Mouse (Mus musculus): ENCODE measurements around the gene Pip4k2a. TPM values are rescaled to one million over a fixed set of nuclear protein-coding genes. Genes with fewer than 3 reads are reported as not detected.

Pip4k2a gene
- polyA plus RNA-seq, 1 experiment from 2014 or later = 14.9 TPM

GRCm38 (mm10) chr2:18923098-18923649, 74.8 kb downstream of the Pip4k2a start:
- ATAC-seq (ENCODE audit: insufficient number of reproducible peaks, insufficient read depth, low FRiP score, low read depth) = no peak
- Histone ChIP-seq H3K27ac (ENCODE audit: low read length) (no peak overlapping the region), H3K4me1 (ENCODE audit: control insufficient read depth, insufficient read depth, low read length) (0 out of 2 replicates have a peak, but pooled peaks cover 8% of the 10 kb centered on the region), H3K36me3 (ENCODE audit: control insufficient read depth, insufficient read depth, low read length) (no peaks in the 10 kb centered on the region), H3K27me3 (ENCODE audit: control insufficient read depth, insufficient read depth, low read length) (no peaks in the 10 kb centered on the region), H3K4me3 (ENCODE audit: low read depth, low read length) (no peak overlapping the region), H3K4me2 (replicated peaks; ENCODE audit: low read depth, low read length) (no peak overlapping the region), H3K9ac (replicated peaks; ENCODE audit: low read depth, low read length) (no peak overlapping the region), H3K9me3 (ENCODE audit: control insufficient read depth, low read depth, low read length) (no peaks in the 10 kb centered on the region)
- 65% methylated on average over 9 of the region's 9 CpGs for WGBS

- Histone ChIP-seq H3K4me1 (ENCODE audit: control insufficient read depth, insufficient read depth, low read length) (0 out of 2 replicates have a peak, but pooled peaks cover 8% of the 10 kb centered on the region), H3K4me3 (ENCODE audit: low read depth, low read length) (no peak overlapping the region), H3K36me3 (ENCODE audit: control insufficient read depth, insufficient read depth, low read length) (no peaks in the 10 kb centered on the region), H3K9me3 (ENCODE audit: control insufficient read depth, low read depth, low read length) (no peaks in the 10 kb centered on the region), H3K27ac (ENCODE audit: low read length) (no peak overlapping the region), H3K9ac (replicated peaks; ENCODE audit: low read depth, low read length) (no peak overlapping the region), H3K4me2 (replicated peaks; ENCODE audit: low read depth, low read length) (no peak overlapping the region), H3K27me3 (ENCODE audit: control insufficient read depth, insufficient read depth, low read length) (no peaks in the 10 kb centered on the region)
- 56% methylated on average over 1 of the region's 1 CpGs for WGBS
- no peak for ATAC-seq (ENCODE audit: insufficient number of reproducible peaks, insufficient read depth, low FRiP score, low read depth)
These were observed 76.3 kb downstream of the Pip4k2a start for GRCm38 (mm10) chr2:18921570-18922180.

- ATAC-seq (ENCODE audit: insufficient number of reproducible peaks, insufficient read depth, low FRiP score, low read depth) = no peak
- 34% methylated on average over 2 of the region's 2 CpGs for WGBS
- H3K36me3 ChIP-seq (ENCODE audit: control insufficient read depth, insufficient read depth, low read length) = no peaks in the 10 kb centered on the region
These were observed 77.5 kb downstream of the Pip4k2a start for GRCm38 (mm10) chr2:18920461-18920877.

GRCm38 (mm10) chr2:18919797-18920354, 78.0 kb downstream of the Pip4k2a start:
- Histone ChIP-seq H3K27ac (ENCODE audit: low read length) (no peak overlapping the region), H3K4me3 (ENCODE audit: low read depth, low read length) (no peak overlapping the region), H3K4me2 (replicated peaks; ENCODE audit: low read depth, low read length) (no peak overlapping the region), H3K27me3 (ENCODE audit: control insufficient read depth, insufficient read depth, low read length) (no peaks in the 10 kb centered on the region), H3K9me3 (ENCODE audit: control insufficient read depth, low read depth, low read length) (no peaks in the 10 kb centered on the region), H3K4me1 (ENCODE audit: control insufficient read depth, insufficient read depth, low read length) (peaks cover 15% of the 10 kb centered on the region; the same call in 1 of the 2 replicates), H3K9ac (replicated peaks; ENCODE audit: low read depth, low read length) (no peak overlapping the region), H3K36me3 (ENCODE audit: control insufficient read depth, insufficient read depth, low read length) (no peaks in the 10 kb centered on the region)
- WGBS = 52% methylated on average over 5 of the region's 5 CpGs
- ATAC-seq (ENCODE audit: insufficient number of reproducible peaks, insufficient read depth, low FRiP score, low read depth) = no peak

More at GRCm38 (mm10) chr2:18920461-18920877, 77.5 kb downstream of the Pip4k2a start:
- no peak overlapping the region for H3K9ac ChIP-seq (replicated peaks; ENCODE audit: low read depth, low read length)
- H3K4me1 ChIP-seq (ENCODE audit: control insufficient read depth, insufficient read depth, low read length) = peaks cover 14% of the 10 kb centered on the region; the same call in 1 of the 2 replicates
- H3K27me3 ChIP-seq (ENCODE audit: control insufficient read depth, insufficient read depth, low read length) = no peaks in the 10 kb centered on the region
- H3K9me3 ChIP-seq (ENCODE audit: control insufficient read depth, low read depth, low read length) = no peaks in the 10 kb centered on the region
- H3K4me2 ChIP-seq (replicated peaks; ENCODE audit: low read depth, low read length) = no peak overlapping the region
- H3K4me3 ChIP-seq (ENCODE audit: low read depth, low read length) = no peak overlapping the region
- no peak overlapping the region for H3K27ac ChIP-seq (ENCODE audit: low read length)

GRCm38 (mm10) chr2:18917838-18918237, 80.1 kb downstream of the Pip4k2a start:
- 88% methylated on average over 2 of the region's 2 CpGs for WGBS
- no peak for ATAC-seq (ENCODE audit: insufficient number of reproducible peaks, insufficient read depth, low FRiP score, low read depth)
- Histone ChIP-seq H3K36me3 (ENCODE audit: control insufficient read depth, insufficient read depth, low read length) (no peaks in the 10 kb centered on the region), H3K4me2 (replicated peaks; ENCODE audit: low read depth, low read length) (no peak overlapping the region), H3K4me1 (ENCODE audit: control insufficient read depth, insufficient read depth, low read length) (peaks cover 7% of the 10 kb centered on the region; the same call in 1 of the 2 replicates), H3K27ac (ENCODE audit: low read length) (no peak overlapping the region), H3K9me3 (ENCODE audit: control insufficient read depth, low read depth, low read length) (no peaks in the 10 kb centered on the region), H3K9ac (replicated peaks; ENCODE audit: low read depth, low read length) (no peak overlapping the region), H3K4me3 (ENCODE audit: low read depth, low read length) (no peak overlapping the region), H3K27me3 (ENCODE audit: control insufficient read depth, insufficient read depth, low read length) (no peaks in the 10 kb centered on the region)

- H3K4me2 ChIP-seq (replicated peaks; ENCODE audit: low read depth, low read length) = no peak overlapping the region
- WGBS = 90% methylated on average over 1 of the region's 1 CpGs
These were observed 80.6 kb downstream of the Pip4k2a start for GRCm38 (mm10) chr2:18917380-18917750.

GRCm38 (mm10) chr2:18916615-18917379, 81.1 kb downstream of the Pip4k2a start:
- no peak overlapping the region for H3K4me2 ChIP-seq (replicated peaks; ENCODE audit: low read depth, low read length)
- WGBS = 70% methylated on average over 14 of the region's 14 CpGs
- ATAC-seq (ENCODE audit: insufficient number of reproducible peaks, insufficient read depth, low FRiP score, low read depth) = no peak
- H3K9me3 ChIP-seq (ENCODE audit: control insufficient read depth, low read depth, low read length) = no peaks in the 10 kb centered on the region
- no peak overlapping the region for H3K4me3 ChIP-seq (ENCODE audit: low read depth, low read length)
- H3K27ac ChIP-seq (ENCODE audit: low read length) = no peak overlapping the region
- no peak overlapping the region for H3K9ac ChIP-seq (replicated peaks; ENCODE audit: low read depth, low read length)
- peaks cover 7% of the 10 kb centered on the region; the same call in 1 of the 2 replicates for H3K4me1 ChIP-seq (ENCODE audit: control insufficient read depth, insufficient read depth, low read length)
- no peaks in the 10 kb centered on the region for H3K36me3 ChIP-seq (ENCODE audit: control insufficient read depth, insufficient read depth, low read length)
- no peaks in the 10 kb centered on the region for H3K27me3 ChIP-seq (ENCODE audit: control insufficient read depth, insufficient read depth, low read length)

More at GRCm38 (mm10) chr2:18917380-18917750, 80.6 kb downstream of the Pip4k2a start:
- H3K27me3 ChIP-seq (ENCODE audit: control insufficient read depth, insufficient read depth, low read length) = no peaks in the 10 kb centered on the region
- no peak overlapping the region for H3K27ac ChIP-seq (ENCODE audit: low read length)
- H3K9ac ChIP-seq (replicated peaks; ENCODE audit: low read depth, low read length) = no peak overlapping the region
- no peaks in the 10 kb centered on the region for H3K9me3 ChIP-seq (ENCODE audit: control insufficient read depth, low read depth, low read length)
- ATAC-seq (ENCODE audit: insufficient number of reproducible peaks, insufficient read depth, low FRiP score, low read depth) = no peak
- no peak overlapping the region for H3K4me3 ChIP-seq (ENCODE audit: low read depth, low read length)
- H3K4me1 ChIP-seq (ENCODE audit: control insufficient read depth, insufficient read depth, low read length) = peaks cover 7% of the 10 kb centered on the region; the same call in 1 of the 2 replicates
- no peaks in the 10 kb centered on the region for H3K36me3 ChIP-seq (ENCODE audit: control insufficient read depth, insufficient read depth, low read length)

GRCm38 (mm10) chr2:18916042-18916407, 81.9 kb downstream of the Pip4k2a start:
- no peak overlapping the region for H3K4me2 ChIP-seq (replicated peaks; ENCODE audit: low read depth, low read length)
- no peak overlapping the region for H3K27ac ChIP-seq (ENCODE audit: low read length)
- WGBS = 66% methylated on average over 2 of the region's 2 CpGs
- H3K4me3 ChIP-seq (ENCODE audit: low read depth, low read length) = no peak overlapping the region
- no peaks in the 10 kb centered on the region for H3K36me3 ChIP-seq (ENCODE audit: control insufficient read depth, insufficient read depth, low read length)
- ATAC-seq (ENCODE audit: insufficient number of reproducible peaks, insufficient read depth, low FRiP score, low read depth) = no peak
- H3K27me3 ChIP-seq (ENCODE audit: control insufficient read depth, insufficient read depth, low read length) = no peaks in the 10 kb centered on the region
- H3K9me3 ChIP-seq (ENCODE audit: control insufficient read depth, low read depth, low read length) = no peaks in the 10 kb centered on the region
- peaks cover 7% of the 10 kb centered on the region; the same call in 1 of the 2 replicates for H3K4me1 ChIP-seq (ENCODE audit: control insufficient read depth, insufficient read depth, low read length)
- H3K9ac ChIP-seq (replicated peaks; ENCODE audit: low read depth, low read length) = no peak overlapping the region
